8 mouse cellular contexts compared by ENCODE assay signal in genomic region chr3:88296561-88297318, GRCm38 (mm10). TPM values are rescaled to one million over a fixed set of nuclear protein-coding genes. Genes with fewer than 3 reads are reported as not detected.
DNase-seq lines count a peak whose midpoint lies in the region; ATAC-seq lines count a peak whose summit lies in the region.

Gene Tsacc, minus strand, starts transcription at chr3:88296999.
Gene Cct3, plus strand, starts transcription at chr3:88297116.

- peak within 1 kb of the TSS; percentile 92 for H3K27ac ChIP-seq in hindbrain, embryonic 12.5 days

- peak; percentile 99 for DNase-seq in NIH3T3 (ENCODE audit: low read depth)
- peak; percentile 98 for DNase-seq in cerebellum, postnatal 10 days
- peak; percentile 95 to 97 for DNase-seq in frontal cortex, postnatal 10 days (ENCODE audit: low spot score in 2 of 2)
- peak; percentile 94 to 98 for DNase-seq in layer of hippocampus, postnatal 14 days (ENCODE audit: low spot score in 2 of 2)
- peak; percentile 97 for DNase-seq in lung, postnatal 14 days
- peak; percentile 98 for DNase-seq in retina, adult 2 months (ENCODE audit: low read depth, low spot score)
- DNase-seq in thymus, postnatal 36 days, result peak; percentile 91 to 96

- H3K4me1 ChIP-seq in hindbrain, embryonic 12.5 days, result peaks cover 16% of the 10 kb centered on the region

- H3K9ac ChIP-seq in hindbrain, embryonic 12.5 days, result peak within 1 kb of the TSS; percentile 88

- WGBS in hindbrain, embryonic 12.5 days, result under 1% methylated on average over 44 of the region's 44 CpGs

- H3K36me3 ChIP-seq in hindbrain, embryonic 12.5 days, result peaks cover 23% of the 10 kb centered on the region

- H3K9me3 ChIP-seq in hindbrain, embryonic 12.5 days (replicated peaks), result no peaks in the 10 kb centered on the region

- peak; percentile 99 for ATAC-seq in hindbrain, embryonic 12.5 days (ENCODE audit: low FRiP score)

- H3K4me2 ChIP-seq in hindbrain, embryonic 12.5 days (replicated peaks), result peak within 1 kb of the TSS; percentile 91

- H3K4me3 ChIP-seq in hindbrain, embryonic 12.5 days, result peak within 1 kb of the TSS; percentile 83

- H3K27me3 ChIP-seq in hindbrain, embryonic 12.5 days, result no peaks in the 10 kb centered on the region

RNA-seq across cellular contexts. Expression of gene Tsacc, which starts in this region (rescaled TPM):
- polyA plus RNA-seq in hindbrain, embryonic 12.5 days (2016; fragmentation: Nextera tagmentation; extraction: Ambion mirVana), result 10.1 and 11.2 TPM in 2 replicates
- total RNA-seq in layer of hippocampus, postnatal 14 days (2021), result 1 to 10 TPM; 4.0 to 5.3 TPM

RNA-seq across cellular contexts. Expression of gene Cct3, which starts in this region (rescaled TPM):
- 523 and 555 TPM in 2 replicates for polyA plus RNA-seq in hindbrain, embryonic 12.5 days (2016; fragmentation: Nextera tagmentation; extraction: Ambion mirVana)
- total RNA-seq in layer of hippocampus, postnatal 14 days (2021), result 100 to 1,000 TPM; 191 to 198 TPM

Comparison
In these comparisons a context has a peak if more than half of its experiments do, and no peak if none do; other contexts are left out.
1. Peak in every context shown above with its lines: DNase-seq, ATAC-seq, H3K4me3 ChIP-seq and H3K27ac ChIP-seq.